Mouse (Mus musculus): ENCODE data around the gene Rab1b. TPM values are rescaled to one million over a fixed set of nuclear protein-coding genes. Genes with fewer than 3 reads are reported as not detected.

Gene Rab1b
- polyA plus RNA-seq, 1 experiment: 445 TPM

DNA sequence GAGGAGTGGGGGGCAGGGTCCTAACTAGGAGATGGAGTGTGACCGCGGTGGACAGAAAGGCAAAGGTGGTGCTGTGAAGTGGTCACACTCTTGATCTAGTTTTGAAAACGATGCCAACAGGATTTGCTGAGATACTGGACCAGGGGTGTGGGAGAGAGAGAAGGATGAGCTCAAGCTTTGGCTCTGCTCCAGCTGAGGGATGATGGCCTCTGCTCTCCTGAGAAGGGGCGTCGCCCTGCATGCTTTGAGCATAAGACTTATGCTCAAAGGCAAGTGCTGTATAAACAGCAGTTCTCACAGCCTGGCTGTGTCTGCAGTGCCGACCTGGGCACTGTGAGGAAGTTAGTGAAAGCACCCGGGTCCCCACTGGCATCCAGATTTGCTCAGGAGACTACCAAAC is 41.8 kb downstream of the Rab1b start:
- Histone ChIP-seq H3K4me1 (peaks cover 48% of the 10 kb centered on the region), H3K4me3 (replicated peaks) (no peak overlapping the region), H3K9me3 (no peaks in the 10 kb centered on the region), H3K27me3 (replicated peaks) (peaks cover 58% of the 10 kb centered on the region), H3K36me3 (replicated peaks; ENCODE audit: low read length) (no peaks in the 10 kb centered on the region)
- TF ChIP-seq FLI1 (IDR thresholded peaks at IDR 0.05; ENCODE audit: low read length) (no peak), GATA1 (IDR thresholded peaks at IDR 0.05; ENCODE audit: borderline replicate concordance, low read length) (no peak)

DNA sequence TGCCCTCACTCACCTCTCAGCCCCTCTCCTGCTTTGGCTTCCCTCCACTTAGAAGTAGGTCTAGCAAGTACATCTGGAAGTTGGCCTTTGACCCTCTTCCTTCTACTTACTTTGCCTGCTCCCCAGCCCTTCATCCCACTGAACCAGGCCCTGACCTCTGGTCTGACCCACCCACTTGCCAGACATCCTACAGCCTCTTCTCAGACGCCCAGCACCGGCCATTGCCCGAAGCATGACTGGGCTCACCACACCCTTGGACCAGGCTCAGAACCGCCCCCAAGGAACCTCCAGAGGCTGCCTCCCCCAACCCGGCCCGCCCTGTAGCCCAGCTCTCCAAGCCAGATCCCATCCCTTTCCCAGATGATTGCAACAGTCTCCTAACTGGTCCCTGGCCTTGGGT is 44.4 kb downstream of the Rab1b start:
- H3K4me1 ChIP-seq: peaks cover 59% of the 10 kb centered on the region
- TF ChIP-seq FLI1 (IDR thresholded peaks at IDR 0.05; ENCODE audit: low read length): no peak
- TF ChIP-seq GATA1 (IDR thresholded peaks at IDR 0.05; ENCODE audit: borderline replicate concordance, low read length): no peak
- peaks cover 31% of the 10 kb centered on the region for H3K27me3 ChIP-seq (replicated peaks)
- H3K36me3 ChIP-seq (replicated peaks; ENCODE audit: low read length): no peaks in the 10 kb centered on the region
- no peaks in the 10 kb centered on the region for H3K9me3 ChIP-seq
- H3K4me3 ChIP-seq (replicated peaks): no peak overlapping the region

DNA sequence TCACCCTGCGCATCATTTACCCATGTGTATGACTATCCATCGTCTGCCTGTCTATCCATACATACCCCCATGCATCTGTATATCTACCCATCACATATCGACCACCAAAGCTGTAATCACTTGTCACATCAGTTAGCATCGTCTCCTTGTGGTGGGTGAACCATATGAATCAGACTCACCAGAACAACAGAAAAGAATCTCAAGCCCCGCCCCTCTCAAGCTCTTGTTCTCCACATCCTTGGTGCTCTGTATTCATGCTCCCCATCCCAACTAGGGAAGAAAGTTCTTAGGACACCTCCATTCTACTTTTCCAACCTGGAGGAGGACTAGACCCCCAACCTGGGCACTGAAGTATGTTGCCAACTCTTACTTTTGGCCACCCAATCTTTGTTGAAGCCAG is 44.8 kb downstream of the Rab1b start:
- H3K36me3 ChIP-seq (replicated peaks; ENCODE audit: low read length): no peaks in the 10 kb centered on the region
- TF ChIP-seq GATA1 (IDR thresholded peaks at IDR 0.05; ENCODE audit: borderline replicate concordance, low read length) (no peak), FLI1 (IDR thresholded peaks at IDR 0.05; ENCODE audit: low read length) (no peak)
- no peak overlapping the region for H3K4me3 ChIP-seq (replicated peaks)
- H3K4me1 ChIP-seq: peaks cover 59% of the 10 kb centered on the region
- H3K27me3 ChIP-seq (replicated peaks): peaks cover 27% of the 10 kb centered on the region
- no peaks in the 10 kb centered on the region for H3K9me3 ChIP-seq

DNA sequence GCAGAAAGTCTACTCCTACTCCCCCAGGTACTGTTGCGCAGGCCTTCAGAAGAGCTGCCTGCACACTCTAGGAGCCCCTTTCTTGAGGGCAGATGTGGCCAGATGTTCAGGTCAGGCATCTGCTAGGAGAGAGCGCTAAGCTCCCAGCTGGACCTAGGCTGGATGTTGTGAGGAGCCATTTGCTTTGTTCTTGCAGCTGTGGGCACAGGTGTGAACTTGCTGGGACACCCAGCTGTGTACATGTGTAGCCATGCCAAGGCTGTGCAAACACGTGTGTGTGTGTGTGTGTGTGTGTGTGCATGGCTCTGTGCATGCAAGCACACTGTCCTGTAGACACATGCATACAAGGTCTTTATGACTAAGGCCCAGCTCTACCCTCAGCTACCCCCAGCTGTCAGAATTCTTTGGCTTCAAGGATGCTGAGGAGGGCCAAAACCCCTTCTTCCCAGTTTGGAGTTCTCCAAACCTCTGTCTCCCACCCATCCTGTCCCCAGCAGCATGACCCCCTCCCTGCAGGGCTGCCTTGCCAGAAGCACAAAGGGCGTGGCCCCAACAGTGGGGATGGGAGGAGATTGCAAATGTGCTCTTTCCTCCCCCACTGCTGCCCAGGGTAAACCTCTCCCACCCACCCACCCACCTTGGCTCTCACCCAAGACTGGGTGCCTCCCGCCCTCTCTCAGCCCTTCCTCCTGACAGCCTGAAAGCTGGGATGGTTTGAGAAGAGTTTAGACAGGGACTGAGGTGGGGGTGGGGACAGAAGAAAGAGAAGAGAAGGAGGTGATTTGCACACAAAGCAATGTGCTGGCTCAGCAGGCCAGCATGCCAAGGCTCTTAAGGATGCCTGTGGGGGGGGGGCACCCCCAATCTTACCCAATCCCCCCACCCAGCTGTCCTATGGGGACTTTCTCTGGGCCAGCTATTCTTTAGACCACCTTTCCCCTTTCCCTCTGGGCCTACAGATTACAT is 46.2 kb downstream of the Rab1b start:
- Histone ChIP-seq H3K4me1 (peaks cover 64% of the 10 kb centered on the region), H3K27me3 (replicated peaks) (peaks cover 25% of the 10 kb centered on the region), H3K4me3 (replicated peaks) (no peak overlapping the region), H3K9me3 (no peaks in the 10 kb centered on the region), H3K36me3 (replicated peaks; ENCODE audit: low read length) (no peaks in the 10 kb centered on the region)
- TF ChIP-seq GATA1 (IDR thresholded peaks at IDR 0.05; ENCODE audit: borderline replicate concordance, low read length) (no peak), FLI1 (IDR thresholded peaks at IDR 0.05; ENCODE audit: low read length) (no peak)

DNA sequence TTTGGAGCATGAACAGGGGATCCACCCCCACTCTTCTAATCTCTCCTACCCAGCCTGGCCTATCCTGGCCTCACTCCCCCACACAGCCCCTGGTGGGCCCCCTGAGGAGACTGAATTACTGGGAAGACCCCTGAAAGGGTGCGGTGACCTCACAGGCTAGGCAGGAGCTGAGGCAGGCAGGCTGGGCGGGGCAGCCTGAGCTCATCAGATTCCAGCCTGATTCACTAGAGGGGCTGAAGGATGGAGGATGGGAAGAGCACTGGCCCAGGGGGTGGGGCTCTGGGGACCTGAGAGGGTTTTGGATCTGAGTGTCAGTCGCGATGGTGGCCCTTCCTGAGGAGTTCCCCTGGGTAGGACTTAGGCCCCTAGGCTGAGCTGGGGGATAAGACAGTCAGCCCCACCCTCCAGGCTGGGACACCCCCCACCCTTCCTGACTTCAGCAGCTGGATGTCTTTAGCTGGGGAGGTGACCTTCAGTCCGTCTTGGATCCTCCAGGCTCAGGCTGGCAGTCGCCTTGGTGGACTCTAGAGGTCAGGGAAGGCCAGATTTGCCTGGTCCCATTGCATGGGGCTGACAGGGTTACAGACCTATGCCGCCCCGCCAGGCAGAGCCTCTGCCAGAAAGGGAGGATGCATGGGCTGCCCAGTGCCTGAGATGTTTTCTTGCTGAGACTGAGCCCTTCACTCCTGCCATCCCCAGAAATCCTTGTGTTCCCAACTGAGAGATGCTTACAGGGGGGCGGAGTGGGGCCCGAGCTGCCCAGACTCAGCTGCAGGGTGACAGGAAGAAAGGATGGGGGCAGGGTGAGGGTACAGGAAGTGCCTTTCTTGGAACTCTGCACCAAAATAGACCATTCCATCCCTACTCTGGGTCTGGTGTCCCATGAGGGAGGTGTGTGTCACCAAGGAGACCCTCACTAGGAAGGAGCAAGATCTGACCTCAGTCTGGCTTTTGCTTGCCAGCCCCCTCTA is 47.8 kb downstream of the Rab1b start:
- Histone ChIP-seq H3K9me3 (no peaks in the 10 kb centered on the region), H3K36me3 (replicated peaks; ENCODE audit: low read length) (no peaks in the 10 kb centered on the region), H3K27me3 (replicated peaks) (peaks cover 25% of the 10 kb centered on the region), H3K4me3 (replicated peaks) (peak overlapping the region; percentile 13), H3K4me1 (peaks cover 54% of the 10 kb centered on the region)
- TF ChIP-seq GATA1 (IDR thresholded peaks at IDR 0.05; ENCODE audit: borderline replicate concordance, low read length) (no peak), FLI1 (IDR thresholded peaks at IDR 0.05; ENCODE audit: low read length) (no peak)

DNA sequence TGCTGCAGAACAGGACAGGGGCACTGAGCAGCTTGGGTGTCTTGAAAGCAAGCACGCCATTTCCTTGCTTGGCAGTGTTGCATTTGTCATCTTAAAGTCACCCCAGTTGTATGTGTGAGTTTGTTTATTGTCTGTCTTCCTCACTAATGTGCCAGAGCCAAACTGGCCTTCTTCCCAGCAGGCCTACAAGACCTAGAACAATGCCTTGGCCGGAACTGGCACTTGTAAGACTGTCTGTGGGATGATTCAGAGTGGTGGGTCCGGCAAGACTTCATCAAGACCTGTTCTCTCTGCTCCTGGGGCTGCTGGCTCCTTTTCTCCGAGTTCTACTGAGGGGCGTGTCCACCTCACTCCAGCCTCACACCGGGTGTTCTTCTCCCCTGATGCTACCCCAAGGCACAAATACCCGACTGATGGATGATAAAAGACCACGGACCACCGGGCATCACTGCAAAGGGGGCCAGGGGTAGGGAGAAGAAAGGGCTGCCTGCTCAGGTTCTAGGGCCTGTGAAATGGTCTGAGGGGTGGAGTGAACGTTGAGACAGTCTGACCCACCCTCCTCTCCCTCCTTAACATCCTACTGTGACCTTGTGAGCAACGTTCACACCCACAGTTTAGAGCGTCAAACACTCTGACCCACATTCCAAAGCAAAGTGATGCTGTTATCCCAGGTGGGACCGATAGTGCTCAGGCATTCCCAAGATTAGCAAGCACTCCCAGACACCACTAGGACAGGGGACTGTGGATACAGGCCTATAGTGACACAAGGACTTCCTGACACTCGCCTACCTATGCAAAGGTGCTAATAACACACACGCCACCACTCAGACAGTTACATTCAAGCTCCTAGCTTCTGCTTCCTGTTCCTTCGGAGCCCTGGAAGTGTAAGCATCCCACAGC is 48.7 kb downstream of the Rab1b start:
- no peaks in the 10 kb centered on the region for H3K36me3 ChIP-seq (replicated peaks; ENCODE audit: low read length)
- H3K4me1 ChIP-seq: peaks cover 58% of the 10 kb centered on the region
- peaks cover 34% of the 10 kb centered on the region for H3K27me3 ChIP-seq (replicated peaks)
- no peak for TF ChIP-seq GATA1 (IDR thresholded peaks at IDR 0.05; ENCODE audit: borderline replicate concordance, low read length)
- H3K9me3 ChIP-seq: no peaks in the 10 kb centered on the region
- H3K4me3 ChIP-seq (replicated peaks): no peak overlapping the region

DNA sequence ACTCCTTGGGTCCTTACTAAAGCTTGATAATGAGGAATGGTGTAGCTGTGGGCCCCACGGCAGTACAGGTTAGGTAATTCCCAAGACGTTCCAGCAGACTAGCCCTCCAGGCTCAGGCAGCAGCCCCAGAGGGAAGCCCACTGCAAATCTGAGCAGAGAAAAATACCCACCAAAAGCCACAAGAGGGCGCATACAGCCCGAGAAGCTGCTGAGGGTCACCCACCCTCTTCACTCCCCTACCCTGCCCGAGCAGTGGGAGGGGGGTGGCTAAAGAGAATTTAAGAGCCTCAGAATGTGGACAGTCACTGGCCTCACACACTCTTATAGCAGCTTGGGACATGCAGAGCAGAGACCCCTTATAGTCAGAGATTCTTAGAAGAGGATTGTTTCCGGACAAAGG is 50.6 kb downstream of the Rab1b start:
- Histone ChIP-seq H3K9me3 (no peaks in the 10 kb centered on the region), H3K4me3 (replicated peaks) (no peak overlapping the region), H3K27me3 (replicated peaks) (peaks cover 44% of the 10 kb centered on the region), H3K36me3 (replicated peaks; ENCODE audit: low read length) (no peaks in the 10 kb centered on the region), H3K4me1 (peaks cover 69% of the 10 kb centered on the region)
- TF ChIP-seq FLI1 (IDR thresholded peaks at IDR 0.05; ENCODE audit: low read length) (no peak), GATA1 (IDR thresholded peaks at IDR 0.05; ENCODE audit: borderline replicate concordance, low read length) (no peak)

DNA sequence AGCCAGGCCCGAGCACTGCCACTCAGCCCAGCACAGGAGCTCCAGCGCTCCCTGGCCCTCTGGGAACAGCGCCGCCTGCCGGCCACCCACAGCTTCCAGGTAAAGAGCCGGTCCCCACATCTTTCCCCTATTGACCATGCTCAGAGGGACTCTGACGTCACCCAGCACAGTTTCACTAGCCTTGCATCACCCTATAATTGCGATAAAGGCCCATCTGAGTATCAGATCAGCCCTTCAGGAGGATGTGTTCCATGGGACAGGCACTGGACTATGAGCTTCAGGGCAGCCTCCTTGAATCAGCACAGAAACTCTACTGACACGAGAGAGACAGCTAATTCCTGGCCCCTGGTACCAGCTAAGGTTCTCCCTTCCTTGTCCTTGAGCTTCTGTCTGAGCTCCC is 53.0 kb downstream of the Rab1b start:
- Histone ChIP-seq H3K36me3 (replicated peaks; ENCODE audit: low read length) (peaks cover 12% of the 10 kb centered on the region), H3K4me3 (replicated peaks) (no peak overlapping the region), H3K9me3 (no peaks in the 10 kb centered on the region), H3K4me1 (peaks cover 64% of the 10 kb centered on the region), H3K27me3 (replicated peaks) (peaks cover 49% of the 10 kb centered on the region)
- TF ChIP-seq FLI1 (IDR thresholded peaks at IDR 0.05; ENCODE audit: low read length): no peak
- TF ChIP-seq GATA1 (IDR thresholded peaks at IDR 0.05; ENCODE audit: borderline replicate concordance, low read length): no peak

DNA sequence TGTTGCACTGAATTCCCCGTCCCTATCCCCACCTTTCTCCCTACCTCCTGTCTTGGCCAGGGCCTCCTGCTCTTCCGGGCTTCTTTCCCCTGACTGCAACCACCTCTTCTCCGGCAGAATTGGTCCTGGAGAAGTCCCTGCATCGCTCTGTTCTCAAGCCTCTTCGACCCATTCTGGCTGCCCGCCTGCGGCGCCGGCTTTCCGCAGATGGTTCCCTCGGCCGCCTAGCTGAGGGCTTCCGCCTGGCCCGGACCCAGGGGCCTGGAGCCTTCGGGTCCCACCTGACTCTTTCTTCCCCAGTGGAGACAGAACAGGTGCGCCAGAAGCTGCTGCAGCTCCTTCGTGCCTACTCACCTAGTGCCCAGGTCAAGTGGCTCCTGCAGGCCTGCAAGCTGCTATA is 54.0 kb downstream of the Rab1b start:
- H3K4me1 ChIP-seq: peaks cover 57% of the 10 kb centered on the region
- no peak overlapping the region for H3K4me3 ChIP-seq (replicated peaks)
- TF ChIP-seq FLI1 (IDR thresholded peaks at IDR 0.05; ENCODE audit: low read length): no peak
- no peak for TF ChIP-seq GATA1 (IDR thresholded peaks at IDR 0.05; ENCODE audit: borderline replicate concordance, low read length)
- peaks cover 23% of the 10 kb centered on the region for H3K36me3 ChIP-seq (replicated peaks; ENCODE audit: low read length)
- H3K27me3 ChIP-seq (replicated peaks): peaks cover 49% of the 10 kb centered on the region
- no peaks in the 10 kb centered on the region for H3K9me3 ChIP-seq
